Mouse (Mus musculus) telencephalon, adult 2 months (tissue): ENCODE measurements around the gene Olfr305.
"Not testable (repeated sequence)": the region's sequence is repeated elsewhere in the genome, so short reads cannot be mapped to it uniquely, and the experiment has no call there.

Experiments
- DNase-seq: peaks from one replicate; pipeline ENCODE4 v3.0.0-alpha.2; 2011; ENCODE audit warnings: low read depth, low spot score

Olfr305 gene

DNA sequence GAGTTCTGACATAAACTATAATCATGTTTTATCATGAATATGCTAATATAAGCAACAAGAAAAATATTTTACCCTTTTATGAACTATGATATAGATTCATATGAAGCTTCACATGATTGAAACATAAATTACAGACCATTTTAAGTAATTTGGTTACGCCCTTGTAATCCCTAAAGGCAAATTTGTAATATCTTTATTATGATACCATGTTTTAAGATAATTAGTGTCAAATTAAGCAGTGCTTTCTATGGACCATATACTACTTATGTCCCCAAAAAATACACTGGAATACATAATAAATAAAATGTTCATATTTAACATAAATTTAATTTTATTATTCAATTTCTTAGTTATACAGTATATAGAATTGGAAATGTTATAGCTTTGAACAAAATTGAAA lies at the start of gene Olfr305:
Gene Olfr305, minus strand, starts transcription at position 101 of the 400 bp plus-strand sequence.
- DNase-seq, result no peak

- no peak for DNase-seq
Observed at GRCm38 (mm10) chr7:86403546-86403945, 36.8 kb upstream of the Olfr305 start, which contains the start of gene Olfr301. TSS of gene Olfr301 (plus strand) at chr7:86403846.

- DNase-seq, result no peak
Observed at GRCm38 (mm10) chr7:86397689-86398088, 31.0 kb upstream of the Olfr305 start, which contains the start of gene Olfr303. TSS of gene Olfr303 (minus strand) at chr7:86397789.

GRCm38 (mm10) chr7:86386558-86386957 lies 19.8 kb upstream of the Olfr305 start, which contains the start of gene Olfr304:
TSS of gene Olfr304 (minus strand) at chr7:86386658.
- no peak for DNase-seq

DNA sequence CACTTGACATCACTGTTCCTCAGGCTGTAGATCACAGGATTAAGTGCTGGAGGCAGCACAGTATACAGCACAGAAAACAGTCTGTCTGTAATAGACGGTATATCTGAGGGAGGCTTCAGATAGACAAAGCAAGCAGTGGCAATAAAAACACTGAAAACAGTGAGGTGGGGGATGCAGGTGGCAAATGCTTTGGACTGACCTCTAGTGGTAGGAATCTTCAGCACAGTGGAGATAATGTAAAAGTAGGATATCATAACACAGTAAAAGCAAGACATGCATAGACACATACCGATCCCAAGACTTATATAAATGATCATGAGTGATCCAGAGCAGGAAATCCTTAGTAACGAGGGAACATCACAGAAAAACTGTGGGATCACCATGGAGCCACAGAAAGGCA lies 19.0 kb upstream of the Olfr305 start:
- no peak for DNase-seq

GRCm38 (mm10) chr7:86346296-86346695 lies 20.4 kb downstream of the Olfr305 start:
- not testable (repeated sequence) for DNase-seq

- DNase-seq, result no peak
Observed at GRCm38 (mm10) chr7:86344253-86344652, 22.5 kb downstream of the Olfr305 start.

GRCm38 (mm10) chr7:86342881-86343565 lies 23.7 kb downstream of the Olfr305 start:
- DNase-seq, result no peak

- DNase-seq, result no peak
Observed at GRCm38 (mm10) chr7:86337486-86337885, 29.2 kb downstream of the Olfr305 start, which contains the start of gene Olfr307. TSS of gene Olfr307 (minus strand) at chr7:86337586.

DNA sequence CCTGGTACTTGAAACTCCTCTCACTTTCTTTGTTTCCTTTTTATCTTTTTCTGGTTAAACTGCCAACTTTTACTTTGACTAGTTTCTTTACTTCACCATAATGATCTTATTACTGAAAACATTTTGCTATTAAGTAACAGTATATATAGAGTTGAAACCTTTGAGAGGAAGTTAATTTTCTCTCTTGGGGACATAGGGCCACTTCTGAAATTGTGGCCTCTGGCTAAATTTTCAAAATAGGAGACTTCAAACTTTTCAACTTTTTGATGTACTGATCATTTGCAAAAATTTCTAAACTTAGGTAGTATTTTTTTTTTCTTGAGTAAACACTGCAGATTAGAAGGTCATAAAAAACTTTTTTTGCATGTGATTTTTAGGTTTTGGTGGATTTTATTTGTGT lies 41.2 kb downstream of the Olfr305 start, which contains the start of gene Olfr308:
Gene Olfr308, minus strand, starts transcription at position 101 of the 400 bp plus-strand sequence.
- DNase-seq, result no peak

DNA sequence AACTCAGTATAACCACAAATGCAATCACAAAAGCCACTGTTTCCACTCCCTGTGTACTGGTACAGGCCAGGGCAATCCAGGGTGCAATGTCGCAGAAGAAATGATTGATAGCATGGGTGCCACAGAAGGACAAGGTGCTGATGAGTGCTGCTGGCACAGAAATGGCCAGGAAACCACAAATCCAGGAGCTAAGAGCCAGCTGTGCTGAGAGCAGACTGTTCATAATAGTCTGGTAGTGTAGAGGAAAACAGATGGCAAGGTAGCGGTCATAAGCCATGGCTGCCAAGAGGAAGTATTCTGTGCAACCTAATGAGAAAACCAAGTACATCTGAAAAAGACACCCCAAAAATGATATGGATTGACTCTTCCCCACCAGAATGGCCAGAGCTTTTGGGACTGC lies 45.4 kb downstream of the Olfr305 start:
- DNase-seq, result no peak

DNA sequence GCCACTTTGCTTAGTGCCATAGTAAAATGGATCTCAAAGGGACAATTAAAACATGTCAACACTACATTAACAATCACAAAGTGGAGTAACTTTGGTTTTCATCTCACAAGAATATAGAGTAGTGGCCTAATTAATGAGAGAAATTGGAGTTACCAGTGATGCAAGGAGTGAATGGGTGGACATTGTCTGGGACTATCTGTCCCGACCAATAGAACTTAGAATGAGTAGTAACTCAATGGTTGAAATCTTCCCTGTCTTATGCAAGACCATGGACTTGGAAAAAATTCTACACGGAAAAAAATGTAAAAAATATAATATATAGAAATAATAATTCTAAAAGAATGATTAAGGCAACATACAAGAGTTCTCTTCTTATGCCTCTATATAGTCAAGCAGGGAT lies 53.1 kb downstream of the Olfr305 start, which contains the start of gene Olfr309:
Gene Olfr309, minus strand, starts transcription at position 101 of the 400 bp plus-strand sequence.
- DNase-seq, result no peak
